Mouse (Mus musculus): ENCODE results near the gene Paqr9.

DNA sequence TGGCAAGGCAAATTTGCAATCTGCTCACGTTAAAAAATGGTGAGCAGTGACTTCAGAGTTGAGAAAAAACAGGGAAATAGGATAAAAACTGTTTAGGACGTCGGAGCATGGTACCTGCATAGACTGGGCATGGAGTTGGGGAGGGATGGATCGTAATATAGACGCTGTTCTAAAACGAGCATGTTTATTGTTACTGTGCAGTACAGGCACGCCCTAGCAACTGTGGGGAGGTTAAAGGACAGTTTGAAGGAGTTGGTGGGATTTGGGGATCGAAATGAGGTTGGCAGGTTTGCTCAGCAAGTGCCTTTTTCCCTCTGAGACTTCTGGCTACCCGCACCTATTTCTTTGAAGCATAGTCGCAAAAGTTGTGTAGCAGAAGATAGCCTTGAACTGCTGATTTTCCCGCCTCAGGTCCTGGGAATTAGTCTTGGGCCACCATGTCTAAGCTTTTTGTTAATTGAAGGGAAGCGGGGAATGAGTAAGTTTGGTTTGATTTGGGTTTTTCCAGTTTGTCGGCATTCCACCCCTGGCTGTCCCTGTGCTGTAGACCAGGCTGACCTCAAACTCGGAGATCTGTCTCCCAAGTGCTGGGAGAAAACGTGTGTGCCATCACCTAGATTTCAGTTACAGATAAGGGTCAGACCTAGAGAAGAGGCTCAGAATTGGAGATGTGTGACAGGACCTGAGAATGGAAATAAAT, 47.0 kb upstream of the Paqr9 start:
- TF ChIP-seq CTCF (IDR thresholded peaks at IDR 0.05; ENCODE audit: control insufficient read depth, insufficient read depth, insufficient replicate concordance, low read depth, low read length) = no peak
- TF ChIP-seq POLR2A (IDR thresholded peaks at IDR 0.05; ENCODE audit: control insufficient read depth, low read depth, low read length) = no peak

Data from testis, adult 2 months (tissue).